Mouse (Mus musculus) liver, adult 2 months (tissue): ENCODE results near the gene Gm20388.

Experiments used
- CTCF ChIP-seq: fragments of 200-500 bp; IDR thresholded peaks from 2 replicates; pipeline ENCODE4 v1.5.1; 2011; ENCODE audit warnings: low read depth, low read length, control low read depth
- POLR2A ChIP-seq: fragments of 200-500 bp; IDR thresholded peaks from 2 replicates; pipeline ENCODE4 v1.6.1; 2011; ENCODE audit warnings: low read length, control low read depth; ENCODE audit not compliant: insufficient read depth; ENCODE audit errors: extremely low read depth

GRCm38 (mm10) chr8:123422781-123423159 is 3512.1 kb downstream of the Gm20388 start:
- no peak for TF ChIP-seq CTCF
- no peak for TF ChIP-seq POLR2A
